Mouse (Mus musculus) layer of hippocampus, adult 18-20 months (tissue): ENCODE results near the gene Olfr140. TPM values are rescaled to one million over a fixed set of nuclear protein-coding genes. Genes with fewer than 3 reads are reported as not detected.

ENCODE experiments used
- DNase-seq, 2 experiments: peaks; one replicate each; pipeline ENCODE4 v3.0.0; 2022; ENCODE audit warnings: low spot score in 2 of 2
- long read RNA-seq: library from polyadenylated mRNA; stranded (forward); transcript quantifications from one replicate; pipeline ENCODE4 v2.0.0, GENCODE M21; 2021
- total RNA-seq, 2 experiments: library from RNA; stranded (reverse); gene quantifications; 2 replicates each; pipeline ENCODE4 v1.2.3; 2021

Gene Olfr140
- total RNA-seq, result not detected
- long read RNA-seq, result 0 reads

DNA sequence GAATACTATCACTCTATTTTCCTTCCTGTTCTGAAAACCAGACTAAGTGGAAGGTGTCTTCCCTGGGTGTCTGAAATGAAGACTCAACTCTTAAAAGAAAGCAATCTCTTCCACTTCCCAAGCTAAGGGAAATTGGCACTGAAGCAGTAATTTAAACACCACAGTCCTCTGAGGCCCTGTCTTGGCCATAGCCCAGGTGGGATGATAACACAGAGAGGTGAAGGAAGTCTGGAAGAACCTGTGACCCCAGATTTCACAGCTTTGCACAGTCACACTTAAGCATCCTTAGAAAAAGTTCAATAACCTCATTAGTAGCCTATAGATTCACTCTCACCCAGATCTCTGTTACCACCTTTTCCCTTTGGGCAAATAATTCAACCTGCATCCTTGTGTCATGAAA is at the start of gene Olfr140:
TSS of gene Olfr140 (minus strand) at position 101 of the 400 bp plus-strand sequence.
- DNase-seq, result no peak

DNA sequence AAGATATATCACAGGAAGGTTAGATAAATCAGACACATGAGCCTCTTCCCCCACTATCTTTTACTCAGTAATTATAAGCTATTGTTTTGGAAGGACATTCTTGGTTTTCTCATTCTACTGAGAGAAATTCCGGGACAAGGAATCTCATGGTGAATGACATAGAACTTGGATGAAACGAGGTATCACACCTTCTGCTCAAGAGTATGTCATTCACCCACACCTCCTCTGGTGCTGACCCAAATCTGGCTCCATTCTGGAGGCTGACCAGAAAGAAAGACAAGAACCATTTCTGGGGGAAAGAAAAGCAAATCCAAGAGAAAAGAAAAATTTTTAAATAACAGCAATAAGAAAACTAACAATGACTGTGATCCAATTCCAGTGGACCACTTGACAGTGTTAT is 6.7 kb upstream of the Olfr140 start:
- no peak for DNase-seq

DNA sequence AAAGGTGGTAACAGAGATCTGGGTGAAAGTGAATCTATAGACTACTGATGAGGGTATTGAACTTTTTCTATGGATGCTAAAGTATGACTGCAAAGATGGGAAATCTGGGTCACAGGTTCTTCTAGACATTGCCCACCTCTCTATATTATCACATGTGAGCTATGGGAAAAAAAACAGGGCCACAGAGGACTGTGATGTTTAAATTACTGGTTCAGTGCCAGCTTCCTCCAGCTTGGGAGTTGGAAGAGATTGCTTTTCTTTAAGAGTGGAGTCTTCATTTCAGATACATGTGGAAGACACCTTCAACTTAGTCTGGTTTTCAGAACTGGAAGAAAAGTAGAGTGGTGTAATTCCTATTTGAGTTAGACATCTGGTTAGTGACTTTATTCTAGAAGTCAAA is 28.4 kb downstream of the Olfr140 start, which contains the start of gene Olfr1265:
TSS of gene Olfr1265 (plus strand) at position 301 of the 400 bp plus-strand sequence.
- no peak for DNase-seq

DNA sequence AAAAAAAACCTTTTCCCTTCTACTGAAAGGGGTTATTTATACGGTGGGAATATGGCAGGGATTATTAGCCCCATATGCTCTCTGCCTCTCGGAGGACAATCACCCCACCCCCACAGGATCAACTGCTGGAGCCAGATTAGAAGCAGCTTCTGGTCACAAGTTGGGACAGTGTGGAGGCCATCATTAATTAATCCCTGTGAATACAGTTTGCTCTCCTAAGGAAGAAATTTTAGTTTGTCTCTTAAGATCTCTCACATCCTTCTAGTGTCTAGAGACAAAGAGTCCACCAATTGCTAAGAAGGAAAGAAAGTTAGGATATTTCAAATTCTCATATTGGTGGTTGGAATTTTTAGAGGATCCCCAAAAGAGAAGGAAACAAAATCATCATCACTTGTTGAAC is 37.9 kb downstream of the Olfr140 start, which contains the start of gene Olfr1264:
TSS of gene Olfr1264 (minus strand) at position 101 of the 400 bp plus-strand sequence.
- no peak for DNase-seq

DNA sequence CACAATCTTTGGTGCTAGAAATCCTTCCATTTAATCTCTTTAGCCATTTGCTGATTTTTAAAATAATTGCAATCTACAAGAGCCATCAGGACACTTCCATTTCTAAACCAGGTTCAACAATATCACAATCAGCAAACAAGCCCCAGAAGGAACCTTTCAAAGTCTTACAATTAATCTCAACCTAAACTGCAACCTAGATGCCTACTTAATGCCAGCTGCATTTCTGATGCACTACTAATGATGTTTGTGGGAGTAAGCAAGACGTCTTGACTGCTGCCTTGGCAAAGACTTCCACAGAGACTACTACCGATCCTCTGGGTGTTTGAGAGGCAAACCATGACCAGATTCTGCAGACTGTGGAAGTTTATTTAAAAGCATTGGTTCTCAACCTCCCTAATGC is 51.6 kb downstream of the Olfr140 start, which contains the start of gene Olfr1263:
TSS of gene Olfr1263 (plus strand) at position 301 of the 400 bp plus-strand sequence.
- DNase-seq, result no peak

DNA sequence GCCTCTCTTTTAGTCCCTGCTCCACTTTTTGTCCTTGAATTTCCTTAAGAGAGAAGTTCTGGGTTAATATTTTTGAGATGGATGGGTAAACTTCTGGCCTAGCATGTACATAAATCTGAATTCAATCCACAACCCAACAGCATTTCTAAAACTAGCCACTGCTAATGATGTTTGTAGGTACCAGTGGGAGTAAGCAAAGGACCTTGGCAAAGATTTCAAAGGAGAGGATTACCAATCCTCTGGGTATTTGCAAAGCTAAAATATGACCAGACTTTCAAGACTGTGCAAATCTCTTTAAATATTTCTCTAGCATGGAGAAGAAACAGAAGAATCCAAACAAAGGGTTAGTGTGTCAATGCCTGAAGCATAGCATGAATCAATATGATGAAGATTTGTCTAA is 63.5 kb downstream of the Olfr140 start, which contains the start of gene Olfr1262:
TSS of gene Olfr1262 (plus strand) at position 301 of the 400 bp plus-strand sequence.
- DNase-seq, result no peak

Other genes starting within 250 kb of the Olfr140 start
- gene Olfr1256, start 222.0 kb downstream of the Olfr140 start, total RNA-seq, result not detected
- not detected for gene Olfr48, start 215.4 kb downstream of the Olfr140 start, total RNA-seq
- not detected for gene Olfr1257, start 185.2 kb downstream of the Olfr140 start, total RNA-seq
- not detected for gene Olfr1258, start 136.3 kb downstream of the Olfr140 start, total RNA-seq
- not detected for gene Olfr1259, start 114.9 kb downstream of the Olfr140 start, total RNA-seq
- not detected for gene Olfr1260, start 89.3 kb downstream of the Olfr140 start, total RNA-seq
- gene Olfr1261, start 72.4 kb downstream of the Olfr140 start, total RNA-seq, result not detected
- not detected for gene Olfr1262, start 63.4 kb downstream of the Olfr140 start, total RNA-seq
- not detected for gene Olfr1263, start 51.5 kb downstream of the Olfr140 start, total RNA-seq
- gene Olfr1264, start 38.0 kb downstream of the Olfr140 start, total RNA-seq, result not detected
- not detected for gene Olfr1265, start 28.3 kb downstream of the Olfr140 start, total RNA-seq
- not detected for gene Olfr1269, start 57.8 kb upstream of the Olfr140 start, total RNA-seq
- not detected for gene Olfr32, start 78.7 kb upstream of the Olfr140 start, total RNA-seq
- not detected for gene Olfr1270, start 89.5 kb upstream of the Olfr140 start, total RNA-seq
- gene Olfr1506, start 160.9 kb upstream of the Olfr140 start, total RNA-seq, result not detected
- not detected for gene Olfr142, start 194.0 kb upstream of the Olfr140 start, total RNA-seq
- not detected for gene Olfr1271, start 207.4 kb upstream of the Olfr140 start, total RNA-seq
- gene Olfr1272, start 229.2 kb upstream of the Olfr140 start, total RNA-seq, result not detected